Mouse (Mus musculus) midbrain, postnatal 0 days (tissue): ENCODE results near the gene Tmpo. TPM values are rescaled to one million over a fixed set of nuclear protein-coding genes. Genes with fewer than 3 reads are reported as not detected.

Source experiments
- ATAC-seq: fragments of 200-750 bp; cut with Nextera tagmentation; 2 replicates; pipeline ENCODE4 v1.8.0; 2017; ENCODE audit warnings: moderate number of reproducible peaks, mild to moderate bottlenecking, moderate TSS enrichment, moderate library complexity; ENCODE audit not compliant: low FRiP score
- DNase-seq: peaks from one replicate; pipeline ENCODE4 v3.0.0-alpha.2; 2015; ENCODE audit warnings: low spot score
- H3K27ac ChIP-seq: fragments of 300-500 bp; sonication (generic); 2 replicates; pipeline ENCODE4 v1.5.1; 2014; ENCODE audit warnings: low read depth, mild to moderate bottlenecking, low read length, mixed read lengths
- H3K27me3 ChIP-seq: fragments of 300-500 bp; sonication (generic); 2 replicates; pipeline ENCODE4 v1.6.1; 2014; ENCODE audit warnings: low read length, control low read depth, mixed read lengths; ENCODE audit not compliant: insufficient read depth
- H3K36me3 ChIP-seq: fragments of 300-500 bp; sonication (generic); 2 replicates; pipeline ENCODE4 v1.6.1; 2014; ENCODE audit warnings: low read length, control low read depth, mixed read lengths; ENCODE audit not compliant: insufficient read depth
- H3K4me1 ChIP-seq: fragments of 300-500 bp; sonication (generic); 2 replicates; pipeline ENCODE4 v1.6.1; 2014; ENCODE audit warnings: mild to moderate bottlenecking, control low read depth, antibody characterized with exemption, low read length, mixed read lengths; ENCODE audit not compliant: insufficient read depth
- H3K4me2 ChIP-seq: fragments of 300-500 bp; sonication (generic); 2 replicates; pipeline ENCODE4 v1.6.1; 2014; ENCODE audit warnings: low read depth, mild to moderate bottlenecking, low read length, mixed read lengths; ENCODE audit not compliant: poor library complexity, severe bottlenecking
- H3K4me3 ChIP-seq: fragments of 300-500 bp; sonication (generic); 2 replicates; pipeline ENCODE4 v1.5.1; 2014; ENCODE audit warnings: low read depth, mild to moderate bottlenecking, low read length, moderate library complexity
- H3K9ac ChIP-seq: fragments of 300-500 bp; sonication (generic); replicated peaks from 2 replicates; pipeline ENCODE4 v1.6.1; 2014; ENCODE audit warnings: mild to moderate bottlenecking, low read length, moderate library complexity, mixed read lengths; ENCODE audit not compliant: poor library complexity, severe bottlenecking
- H3K9me3 ChIP-seq: fragments of 300-500 bp; sonication (generic); 2 replicates; pipeline ENCODE4 v1.6.1; 2016; ENCODE audit warnings: low read length, control low read depth
- CTCF ChIP-seq: IDR thresholded peaks from 2 replicates; pipeline ENCODE4 v1.5.1; 2016; ENCODE audit warnings: antibody characterized with exemption, mild to moderate bottlenecking
- WGBS: fragments of 180-500 bp; shearing (Covaris S2); extraction: QIAGEN DNeasy Blood & Tissue Kit; methylation state at CpG from one replicate; pipeline ENCODE4 v1.1.7; 2014; 5-methylcytosine and 5-hydroxymethylcytosine counted together
- polyA plus RNA-seq: library from polyadenylated mRNA; unstranded; fragments of >200 nt; fragmentation: Nextera tagmentation; extraction: Ambion mirVana; gene quantifications from 2 replicates; pipeline ENCODE4 v1.2.1, GENCODE M21; 2015
- total RNA-seq: library from RNA; depleted of rRNA; stranded (reverse); fragments of >200 nt; gene quantifications from 2 replicates; pipeline ENCODE4 v1.2.3, GENCODE M21; 2014

Gene Tmpo
- total and polyA plus RNA-seq, 2 experiments from 2014 or later, result 54.8 to 102 TPM

DNA sequence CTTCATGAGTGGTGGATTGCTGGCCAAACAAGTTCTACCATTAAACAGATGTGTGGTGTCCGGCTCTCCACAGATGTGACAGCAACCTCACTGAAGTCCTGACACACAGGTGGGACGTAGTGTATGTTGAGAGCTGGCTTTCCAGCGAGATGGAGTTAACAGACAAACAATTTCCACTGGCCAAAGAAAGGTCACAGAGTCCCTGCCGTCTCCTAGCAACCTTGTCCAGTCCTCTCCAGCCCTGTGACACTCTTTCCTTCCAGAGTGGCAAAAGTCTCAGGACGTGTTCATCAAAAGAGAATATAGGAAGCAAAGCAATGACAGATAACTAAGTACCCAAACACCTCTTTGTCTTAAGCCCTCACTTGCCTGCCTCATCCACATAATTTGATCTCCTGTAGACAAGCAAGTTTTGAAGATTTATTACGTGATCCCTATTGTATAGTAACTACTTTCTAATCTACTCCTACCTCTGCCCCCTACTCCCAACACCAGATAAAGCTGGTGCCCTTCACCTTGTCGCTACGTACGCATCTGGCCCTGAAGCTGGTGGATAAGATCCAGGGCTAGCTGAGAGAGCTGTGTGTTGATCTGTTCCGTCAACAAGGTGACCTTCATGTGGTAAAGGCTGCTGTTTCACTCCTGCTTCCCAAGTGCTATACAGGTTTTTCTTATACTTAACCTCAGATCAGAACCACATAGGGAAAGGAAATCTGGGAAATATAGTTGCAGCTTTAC lies 54.3 kb downstream of the Tmpo start:
- H3K4me1 ChIP-seq, result peaks cover 6% of the 10 kb centered on the region; the same call in 1 of the 2 replicates
- no peak overlapping the region for H3K27ac ChIP-seq
- H3K4me2 ChIP-seq, result no peak overlapping the region
- no peak for ATAC-seq
- 80% methylated on average over 10 of the region's 10 CpGs for WGBS
- no peak for DNase-seq
- H3K36me3 ChIP-seq, result no peaks in the 10 kb centered on the region
- H3K9ac ChIP-seq, result no peak overlapping the region
- H3K27me3 ChIP-seq, result no peaks in the 10 kb centered on the region
- no peak overlapping the region for H3K4me3 ChIP-seq
- TF ChIP-seq CTCF, result no peak
- no peaks in the 10 kb centered on the region for H3K9me3 ChIP-seq

DNA sequence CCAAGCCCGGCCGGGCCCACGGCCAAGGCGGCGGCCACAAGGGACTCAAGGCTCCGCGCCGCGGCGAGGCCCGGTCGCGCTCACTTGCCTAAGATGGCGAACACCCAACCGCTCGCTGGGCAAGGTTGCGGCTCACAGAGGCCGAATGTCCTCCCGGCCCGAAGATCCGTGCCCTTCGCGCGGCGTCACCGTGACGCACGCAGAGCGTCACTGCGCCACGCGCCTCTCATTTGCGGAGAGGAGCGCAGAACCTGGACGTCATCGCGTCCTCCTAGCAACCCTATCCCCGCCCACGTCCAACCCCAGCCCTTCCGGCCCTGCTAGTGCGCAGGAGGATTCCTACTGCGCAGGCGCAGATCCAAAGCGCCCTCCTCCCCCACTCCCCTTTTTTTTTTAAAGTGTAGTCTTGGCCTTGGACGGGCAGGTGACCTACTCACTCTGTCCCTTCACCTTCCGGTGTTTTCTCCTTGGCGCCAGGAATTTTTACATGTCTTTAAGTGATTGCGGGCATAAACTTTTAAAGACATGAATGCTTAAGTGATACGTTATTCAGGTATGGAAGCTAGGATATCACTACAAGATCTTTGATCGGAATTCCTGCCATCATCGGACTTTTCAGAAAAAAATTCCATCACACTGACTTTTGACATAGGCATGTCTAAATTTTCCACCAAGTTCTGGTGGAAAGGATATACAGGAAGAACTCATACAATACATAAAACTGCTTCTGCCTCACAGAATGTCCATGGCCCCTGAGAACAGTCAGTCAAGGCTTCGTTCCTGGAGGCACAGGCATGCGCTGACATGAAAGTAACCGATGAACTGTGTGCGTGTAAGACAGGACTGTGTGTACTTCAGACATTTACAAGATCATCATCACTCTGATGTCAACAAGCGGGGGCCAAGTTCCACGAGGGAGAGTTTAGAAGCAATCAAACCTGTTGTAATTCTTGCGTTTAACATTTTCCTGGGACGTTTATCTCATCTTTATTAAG lies 57.0 kb downstream of the Tmpo start, which contains the start of gene Slc25a3:
TSS of gene Slc25a3 (minus strand) at position 232 of the 995 bp plus-strand sequence.
- Histone ChIP-seq H3K9ac (peak within 1 kb of the TSS; percentile 99), H3K4me1 (peaks cover 6% of the 10 kb centered on the region; the same call in 1 of the 2 replicates), H3K27me3 (no peaks in the 10 kb centered on the region), H3K9me3 (no peaks in the 10 kb centered on the region), H3K36me3 (peaks cover 6% of the 10 kb centered on the region), H3K27ac (peak within 1 kb of the TSS; percentile 91), H3K4me2 (peak within 1 kb of the TSS; percentile 86), H3K4me3 (peak within 1 kb of the TSS; percentile 99)
- peak; percentile 99 for DNase-seq
- WGBS, result 13% methylated on average over 57 of the region's 59 CpGs
- TF ChIP-seq CTCF, result no peak
- peak; percentile 100 for ATAC-seq

DNA sequence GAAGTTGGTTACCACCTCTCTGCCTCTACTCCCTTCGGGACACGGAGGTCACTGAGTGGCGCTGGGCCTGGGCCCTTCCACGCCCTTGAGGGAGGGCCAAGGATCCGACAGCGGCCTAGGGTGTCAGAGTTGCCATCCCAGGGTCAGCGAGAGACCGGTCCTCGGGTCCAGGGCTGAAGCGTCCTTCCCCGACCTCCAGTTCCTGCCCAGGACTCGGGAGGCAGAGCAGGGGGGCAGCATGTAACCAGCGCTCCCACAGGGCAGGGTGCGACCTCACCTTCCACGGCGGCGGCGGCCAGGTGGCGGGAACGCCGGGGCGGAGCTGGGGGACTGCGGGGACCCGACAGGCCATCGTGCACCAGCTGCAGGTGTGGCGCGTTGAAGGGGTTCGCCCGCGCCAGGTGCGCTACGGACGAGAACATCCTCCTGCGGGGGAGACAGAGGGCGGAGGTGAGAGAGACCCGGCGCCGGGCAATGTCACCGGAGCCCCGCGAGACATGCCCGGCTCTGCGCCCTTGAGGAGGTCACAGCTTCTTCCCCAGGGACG lies 57.8 kb downstream of the Tmpo start:
- Histone ChIP-seq H3K36me3 (peaks cover 13% of the 10 kb centered on the region), H3K27me3 (no peaks in the 10 kb centered on the region), H3K4me1 (peaks cover 6% of the 10 kb centered on the region; the same call in 1 of the 2 replicates), H3K9ac (peak overlapping the region; percentile 99), H3K4me3 (peak overlapping the region; percentile 99), H3K27ac (peak overlapping the region; percentile 91), H3K9me3 (no peaks in the 10 kb centered on the region), H3K4me2 (peak overlapping the region; percentile 86)
- peak; percentile 62 for ATAC-seq
- 1% methylated on average over 42 of the region's 44 CpGs for WGBS
- TF ChIP-seq CTCF, result no peak
- DNase-seq, result no peak

DNA sequence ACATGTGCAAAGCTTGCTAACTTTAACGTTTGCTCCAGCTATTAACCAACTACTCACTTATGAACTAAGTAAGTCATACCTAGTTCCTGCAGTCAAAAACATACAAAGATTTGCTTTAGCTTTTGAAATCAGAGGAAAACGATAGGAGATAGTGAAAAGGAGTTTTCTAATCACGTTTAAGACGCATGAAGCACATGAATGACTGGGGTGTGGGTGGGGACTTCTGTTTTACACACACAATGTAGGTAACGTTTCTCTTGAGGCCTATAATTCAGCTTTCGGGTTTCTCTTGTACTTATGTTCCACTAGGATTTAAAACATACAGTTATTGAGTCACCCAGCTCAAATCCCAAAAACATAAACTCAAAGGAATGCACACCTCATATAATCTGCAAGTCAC lies 58.5 kb downstream of the Tmpo start:
- Histone ChIP-seq H3K4me1 (peaks cover 6% of the 10 kb centered on the region; the same call in 1 of the 2 replicates), H3K36me3 (peaks cover 20% of the 10 kb centered on the region), H3K4me3 (peak overlapping the region; percentile 99), H3K27ac (no peak overlapping the region), H3K27me3 (no peaks in the 10 kb centered on the region), H3K4me2 (peak overlapping the region; percentile 86), H3K9ac (peak overlapping the region; percentile 99), H3K9me3 (no peaks in the 10 kb centered on the region)
- DNase-seq (no peak), ATAC-seq (no peak)
- no peak for TF ChIP-seq CTCF
- WGBS, result 36% methylated on average over 6 of the region's 6 CpGs

DNA sequence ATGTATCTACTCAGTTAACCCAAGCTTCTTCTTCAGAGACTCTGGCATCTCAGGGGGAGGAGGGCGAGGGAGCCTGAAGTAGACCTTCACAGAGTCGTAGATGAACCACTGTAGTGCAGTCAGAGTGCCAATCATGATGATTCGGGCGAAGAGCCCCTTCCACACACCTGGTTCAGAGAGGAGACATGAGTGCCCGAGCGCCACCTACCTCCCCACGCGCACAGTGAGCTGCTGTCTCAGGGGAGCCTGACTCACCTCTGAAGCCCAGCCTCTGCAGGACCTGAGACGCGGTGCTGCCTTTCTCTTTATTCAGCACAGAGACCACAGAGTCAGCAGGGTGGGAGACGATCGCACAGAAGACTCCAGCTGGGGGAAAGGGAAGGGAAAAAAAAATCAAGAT lies 64.2 kb downstream of the Tmpo start:
- TF ChIP-seq CTCF, result no peak
- DNase-seq (no peak), ATAC-seq (no peak)
- H3K4me1 ChIP-seq, result no peaks in the 10 kb centered on the region
- no peak overlapping the region for H3K4me2 ChIP-seq
- H3K27me3 ChIP-seq, result no peaks in the 10 kb centered on the region
- no peak overlapping the region for H3K9ac ChIP-seq
- H3K36me3 ChIP-seq, result peaks cover 56% of the 10 kb centered on the region
- H3K4me3 ChIP-seq, result no peak overlapping the region
- H3K27ac ChIP-seq, result no peak overlapping the region
- no peaks in the 10 kb centered on the region for H3K9me3 ChIP-seq
- 89% methylated on average over 12 of the region's 12 CpGs for WGBS
